8 mouse cellular contexts compared by ENCODE assay signal in the genomic region with DNA sequence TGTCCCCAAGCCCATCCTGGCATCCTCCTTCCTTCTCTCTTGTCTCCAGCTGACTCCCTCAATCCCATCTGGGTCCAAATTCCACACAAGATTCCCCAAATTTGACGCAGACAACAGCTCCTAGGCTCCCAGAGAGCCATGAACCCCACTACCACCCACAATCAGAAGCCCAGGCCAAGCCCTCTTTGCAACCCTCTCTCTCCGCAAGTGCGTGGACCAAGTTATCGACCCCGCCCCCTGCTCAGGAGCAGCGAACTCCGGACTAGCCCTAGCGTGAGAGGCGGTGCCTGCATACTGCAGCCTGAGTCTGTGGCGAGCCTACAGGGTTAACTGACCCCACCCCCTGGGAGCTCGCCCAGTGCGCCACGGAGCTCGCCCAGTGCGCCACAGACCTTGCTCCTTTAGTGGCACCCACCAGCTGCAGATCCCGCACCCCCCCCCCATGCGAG. TPM values are rescaled to one million over a fixed set of nuclear protein-coding genes. Genes with fewer than 3 reads are reported as not detected.
DNase-seq lines count a peak whose midpoint lies in the region; ATAC-seq and TF ChIP-seq lines count a peak whose summit lies in the region.

No protein-coding gene starts in this region.

- H3K36me3 ChIP-seq in E14TG2a.4 (ENCODE audit: insufficient read depth, low read length) = no peaks in the 10 kb centered on the region
- no peaks in the 10 kb centered on the region for H3K36me3 ChIP-seq in embryonic facial prominence, embryonic 12.5 days
- H3K36me3 ChIP-seq in limb, embryonic 12.5 days = no peaks in the 10 kb centered on the region

- WGBS in embryonic facial prominence, embryonic 12.5 days = 2% methylated on average over 17 of the region's 17 CpGs
- under 1% methylated on average over 17 of the region's 17 CpGs for WGBS in limb, embryonic 12.5 days

- DNase-seq in cerebellum, adult 11-12 months = peak; percentile 71
- peak; percentile 5 for DNase-seq in retina, postnatal 1 day

- H3K27me3 ChIP-seq in E14TG2a.4 (ENCODE audit: insufficient read depth, low read length) = peaks cover 83% of the 10 kb centered on the region
- H3K27me3 ChIP-seq in embryonic facial prominence, embryonic 12.5 days = peaks cover 65% of the 10 kb centered on the region
- peaks cover 89% of the 10 kb centered on the region for H3K27me3 ChIP-seq in limb, embryonic 12.5 days

- H3K4me3 ChIP-seq in E14TG2a.4 (replicated peaks; ENCODE audit: low read length) = peak overlapping the region; percentile 79
- H3K4me3 ChIP-seq in embryonic facial prominence, embryonic 12.5 days = peak overlapping the region; percentile 41
- H3K4me3 ChIP-seq in limb, embryonic 12.5 days (replicated peaks) = peak overlapping the region; percentile 42

- H3K4me2 ChIP-seq in embryonic facial prominence, embryonic 12.5 days (replicated peaks) = peak overlapping the region; percentile 88
- peak overlapping the region; percentile 68 for H3K4me2 ChIP-seq in limb, embryonic 12.5 days

- H3K9me3 ChIP-seq in E14TG2a.4 (ENCODE audit: low read length) = no peaks in the 10 kb centered on the region
- H3K9me3 ChIP-seq in embryonic facial prominence, embryonic 12.5 days = no peaks in the 10 kb centered on the region
- H3K9me3 ChIP-seq in limb, embryonic 12.5 days = no peaks in the 10 kb centered on the region

- H3K4me1 ChIP-seq in E14TG2a.4 (replicated peaks; ENCODE audit: low read depth, low read length) = peaks cover 40% of the 10 kb centered on the region
- peaks cover 28% of the 10 kb centered on the region for H3K4me1 ChIP-seq in embryonic facial prominence, embryonic 12.5 days
- peaks cover 35% of the 10 kb centered on the region for H3K4me1 ChIP-seq in limb, embryonic 12.5 days (replicated peaks)

- H3K27ac ChIP-seq in embryonic facial prominence, embryonic 12.5 days = no peak overlapping the region
- no peak overlapping the region for H3K27ac ChIP-seq in limb, embryonic 12.5 days

- H3K9ac ChIP-seq in embryonic facial prominence, embryonic 12.5 days = no peak overlapping the region
- H3K9ac ChIP-seq in limb, embryonic 12.5 days (replicated peaks) = peak overlapping the region; percentile 37; the same call in 1 of the 2 replicates

- TF ChIP-seq CTCF in E14TG2a.4 (conservative IDR thresholded peaks at IDR 0.05; ENCODE audit: low read length) = no peak

- ATAC-seq in cerebellum, adult (ENCODE audit: insufficient number of reproducible peaks, low FRiP score, low TSS enrichment) = no peak
- ATAC-seq in embryonic facial prominence, embryonic 12.5 days (ENCODE audit: insufficient number of reproducible peaks, insufficient read depth, low FRiP score, low TSS enrichment) = no peak
- peak; percentile 28; the same call in 1 of the 2 replicates for ATAC-seq in limb, embryonic 12.5 days (ENCODE audit: insufficient number of reproducible peaks, insufficient read depth, low FRiP score, low TSS enrichment, low read depth)
- no peak for ATAC-seq in megakaryocyte progenitor cell, adult 5-6 weeks (replicated peaks; ENCODE audit: poor library complexity)
- ATAC-seq in activated CD4-positive, CD25-positive, alpha-beta regulatory T cell, adult 4 months = no peak

RNA-seq across cellular contexts. Expression of gene Grin2a, which starts 2.6 kb away (rescaled TPM):
- polyA plus RNA-seq in embryonic facial prominence, embryonic 12.5 days (2016; fragmentation: Nextera tagmentation; extraction: Ambion mirVana) = 1.3 and 1.7 TPM in 2 replicates
- 0.30 and 0.58 TPM in 2 replicates for polyA plus RNA-seq in limb, embryonic 12.5 days (2016; fragmentation: Nextera tagmentation; extraction: Ambion mirVana)
- not detected in 2 replicates for total RNA-seq in megakaryocyte progenitor cell, adult 5-6 weeks (2015)
- total RNA-seq in megakaryocyte progenitor cell, adult 5-6 weeks (2017) = not detected in 2 replicates
- not detected for polyA plus RNA-seq in activated CD4-positive, CD25-positive, alpha-beta regulatory T cell, adult 4 months (2017; shearing (Covaris generic))
